Mouse (Mus musculus) macrophage (primary cell): Measurements from ENCODE around the gene Pdia4. TPM values are rescaled to one million over a fixed set of nuclear protein-coding genes. Genes with fewer than 3 reads are reported as not detected.
"Not testable (repeated sequence)": the region's sequence is repeated elsewhere in the genome, so short reads cannot be mapped to it uniquely, and the experiment has no call there.

Source experiments
- H3K27ac ChIP-seq: fragments of 350-480 bp; formaldehyde crosslinking; 2 replicates; pipeline ENCODE4 v1.9.0; 2021
- H3K36me3 ChIP-seq: fragments of 350-480 bp; formaldehyde crosslinking; 2 replicates; pipeline ENCODE4 v1.9.0; 2021; ENCODE audit errors: inconsistent target
- H3K4me3 ChIP-seq: fragments of 350-480 bp; formaldehyde crosslinking; 2 replicates; pipeline ENCODE4 v1.9.0; 2021; ENCODE audit errors: inconsistent target
- H3K79me2 ChIP-seq: fragments of 350-480 bp; formaldehyde crosslinking; 2 replicates; pipeline ENCODE4 v1.9.0; 2021; ENCODE audit errors: inconsistent target
- WGBS: methylation state at CpG from one replicate; pipeline ENCODE4 v1.1.7; 2026; ENCODE audit warnings: inconsistent platforms; ENCODE audit not compliant: missing documents; 5-methylcytosine and 5-hydroxymethylcytosine counted together
- polyA plus RNA-seq: library from polyadenylated mRNA; stranded (reverse); fragments of 250-400 nt; gene quantifications from 3 replicates; pipeline ENCODE4 v1.2.4, GENCODE M21; 2018; ENCODE audit warnings: inconsistent platforms

The Pdia4 gene
- polyA plus RNA-seq, 1 experiment from 2014 or later: 134 TPM

- H3K27ac ChIP-seq: no peak overlapping the region
- WGBS: 90% methylated on average over 5 of the region's 5 CpGs
- H3K36me3 ChIP-seq: peaks cover 21% of the 10 kb centered on the region
- H3K4me3 ChIP-seq: no peak overlapping the region
- H3K79me2 ChIP-seq: no peaks in the 10 kb centered on the region
Observed at GRCm38 (mm10) chr6:47793284-47793683, 19.9 kb downstream of the Pdia4 start.

DNA sequence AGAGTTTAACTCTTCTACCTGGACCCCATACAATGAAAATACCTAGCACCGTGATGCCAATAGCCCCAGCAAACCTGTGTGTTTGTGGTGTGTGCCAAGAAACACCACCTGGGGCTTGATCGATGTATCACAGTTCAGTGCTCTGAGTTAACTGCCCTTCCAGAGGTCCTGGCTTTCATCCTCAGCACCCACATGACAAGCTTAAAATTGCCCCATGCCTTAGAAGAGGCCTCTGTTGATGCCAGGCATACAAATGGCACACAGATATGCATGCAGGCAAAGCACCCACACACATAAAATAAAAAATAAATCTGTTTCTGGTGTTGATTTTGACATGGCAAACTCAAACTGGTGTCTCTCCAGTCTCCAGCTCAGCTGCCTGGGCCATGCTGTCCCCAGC is 20.7 kb downstream of the Pdia4 start:
- peaks cover 16% of the 10 kb centered on the region for H3K36me3 ChIP-seq
- WGBS: 95% methylated on average over 2 of the region's 2 CpGs
- no peak overlapping the region for H3K4me3 ChIP-seq
- no peaks in the 10 kb centered on the region for H3K79me2 ChIP-seq
- H3K27ac ChIP-seq: no peak overlapping the region

DNA sequence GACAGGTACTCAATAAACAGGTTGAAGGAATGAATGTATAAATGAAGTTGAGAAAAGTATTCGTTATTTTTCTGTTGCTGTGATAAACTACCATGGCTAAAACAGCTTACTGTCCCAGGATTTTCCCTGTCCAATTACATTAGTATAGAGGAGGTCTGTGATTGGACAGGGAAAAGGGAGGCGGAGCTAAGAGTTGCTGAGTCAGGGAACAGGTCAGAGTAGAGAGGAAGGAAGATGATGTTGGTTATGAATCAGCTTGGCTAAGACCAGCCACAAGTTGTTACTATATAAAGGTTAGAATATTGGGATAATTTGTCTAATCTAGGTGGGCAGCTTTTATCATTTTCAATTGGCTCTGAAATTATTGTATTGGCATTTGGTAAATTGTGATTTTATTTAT is 22.5 kb downstream of the Pdia4 start:
- Histone ChIP-seq H3K4me3 (no peak overlapping the region), H3K36me3 (no peaks in the 10 kb centered on the region), H3K27ac (peak overlapping the region; percentile 71), H3K79me2 (no peaks in the 10 kb centered on the region)
- WGBS: 45% methylated on average over 2 of the region's 2 CpGs

- H3K79me2 ChIP-seq: no peaks in the 10 kb centered on the region
- H3K27ac ChIP-seq: peak overlapping the region; percentile 87
- no peaks in the 10 kb centered on the region for H3K36me3 ChIP-seq
- peak overlapping the region; percentile 27; the same call in 1 of the 2 replicates for H3K4me3 ChIP-seq
- 22% methylated on average over 2 of the region's 3 CpGs for WGBS
Observed at GRCm38 (mm10) chr6:47788821-47789220, 24.4 kb downstream of the Pdia4 start.

DNA sequence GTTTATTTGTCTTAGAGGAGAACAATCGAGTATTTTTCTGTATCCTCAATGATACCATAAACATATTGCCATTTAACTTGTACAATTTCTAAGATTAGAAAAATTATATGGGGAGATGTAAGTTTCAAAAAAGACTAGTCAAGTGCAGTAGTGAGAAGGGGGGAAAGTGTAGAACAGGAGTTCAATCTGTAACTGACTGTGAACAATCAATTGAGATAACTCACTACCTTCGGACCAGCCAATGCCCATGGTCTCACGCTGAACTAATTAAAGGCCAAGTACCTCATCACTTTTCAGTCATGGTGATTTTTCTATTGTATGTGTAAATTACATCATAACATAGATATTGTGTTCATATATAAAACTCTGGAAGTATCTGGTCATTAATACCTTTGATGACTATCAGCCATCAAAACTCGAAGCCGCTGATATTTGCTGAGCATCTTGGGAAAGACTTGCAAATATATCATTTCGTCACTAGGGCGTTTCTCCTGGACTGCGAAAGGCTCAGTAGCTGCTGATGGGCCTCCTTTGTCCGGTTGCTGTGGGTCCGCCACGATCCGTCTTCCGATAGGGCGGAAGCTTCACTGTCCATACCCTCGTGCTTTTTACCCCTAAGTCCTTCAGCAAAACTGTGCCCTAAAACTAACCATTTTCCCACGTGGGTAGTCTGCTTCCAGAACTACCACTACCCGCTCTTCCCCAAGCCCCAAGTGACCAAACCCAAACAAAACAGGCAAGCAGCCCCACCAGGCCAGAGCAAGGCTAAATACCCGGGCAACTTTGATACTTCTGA is 25.1 kb downstream of the Pdia4 start:
- Histone ChIP-seq H3K36me3 (no peaks in the 10 kb centered on the region), H3K4me3 (peak overlapping the region; percentile 27), H3K27ac (peak overlapping the region; percentile 87), H3K79me2 (no peaks in the 10 kb centered on the region)
- WGBS: 2% methylated on average over 17 of the region's 18 CpGs

GRCm38 (mm10) chr6:47784707-47785412 is 28.4 kb downstream of the Pdia4 start:
- no peak overlapping the region for H3K4me3 ChIP-seq
- no peaks in the 10 kb centered on the region for H3K36me3 ChIP-seq
- WGBS: 75% methylated on average over 5 of the region's 5 CpGs
- no peaks in the 10 kb centered on the region for H3K79me2 ChIP-seq
- H3K27ac ChIP-seq: no peak overlapping the region

DNA sequence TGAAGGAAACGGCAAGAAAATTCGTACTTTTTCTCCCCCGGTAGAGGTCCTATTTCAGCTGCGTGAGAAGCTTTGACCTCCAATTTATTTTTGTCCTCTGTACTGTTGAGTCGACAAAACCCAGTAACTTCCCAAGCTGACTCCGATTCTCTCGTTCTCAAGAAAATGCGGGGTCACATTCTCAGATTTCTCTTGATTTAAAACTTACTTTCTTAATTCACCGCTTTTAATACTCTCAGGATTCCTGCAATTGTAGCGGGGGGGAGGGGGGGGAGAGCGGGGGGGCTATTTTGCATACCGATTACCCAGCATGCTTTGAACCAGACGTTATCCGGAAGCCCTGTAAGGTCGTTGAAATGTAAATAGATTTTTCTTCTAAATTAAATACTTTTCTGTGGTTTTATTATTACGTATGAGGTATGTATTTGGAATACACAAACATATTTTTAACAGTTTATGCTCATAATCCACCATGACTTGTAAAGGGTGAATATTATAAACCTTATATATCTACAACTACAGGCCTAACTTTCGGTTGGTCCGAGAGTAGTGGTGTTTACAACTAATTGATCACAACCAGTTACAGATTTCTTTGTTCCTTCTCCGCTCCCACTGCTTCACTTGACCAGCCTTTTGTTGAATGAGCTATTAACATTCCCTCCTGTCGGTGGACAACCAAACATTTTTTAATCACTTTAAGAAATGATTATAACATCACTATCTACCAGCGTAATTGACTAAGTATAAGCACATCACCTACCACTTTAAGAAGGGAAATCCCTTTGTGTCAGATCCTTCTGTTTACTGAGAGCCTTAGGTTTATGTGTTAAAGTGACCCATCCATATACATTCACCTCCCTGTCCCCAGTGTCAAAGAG is 31.9 kb downstream of the Pdia4 start:
- peak overlapping the region; percentile 68 for H3K27ac ChIP-seq
- 2% methylated on average over 21 of the region's 21 CpGs for WGBS

GRCm38 (mm10) chr6:47780576-47781013 is 32.6 kb downstream of the Pdia4 start:
- Histone ChIP-seq H3K4me3 (peak overlapping the region; percentile 50), H3K36me3 (no peaks in the 10 kb centered on the region), H3K27ac (peak overlapping the region; percentile 68; the same call in 1 of the 2 replicates), H3K79me2 (no peaks in the 10 kb centered on the region)
- 0% methylated on average over 2 of the region's 2 CpGs for WGBS

More for the DNA sequence above, 31.9 kb downstream of the Pdia4 start:
- no peaks in the 10 kb centered on the region for H3K36me3 ChIP-seq
- H3K79me2 ChIP-seq: no peaks in the 10 kb centered on the region
- H3K4me3 ChIP-seq: peak overlapping the region; percentile 50

- H3K36me3 ChIP-seq, H3K27ac ChIP-seq, H3K79me2 ChIP-seq, H3K4me3 ChIP-seq: not testable (repeated sequence)
- WGBS: 84% methylated on average over 4 of the region's 19 CpGs
Observed at GRCm38 (mm10) chr6:47771760-47772159, 41.5 kb downstream of the Pdia4 start.

DNA sequence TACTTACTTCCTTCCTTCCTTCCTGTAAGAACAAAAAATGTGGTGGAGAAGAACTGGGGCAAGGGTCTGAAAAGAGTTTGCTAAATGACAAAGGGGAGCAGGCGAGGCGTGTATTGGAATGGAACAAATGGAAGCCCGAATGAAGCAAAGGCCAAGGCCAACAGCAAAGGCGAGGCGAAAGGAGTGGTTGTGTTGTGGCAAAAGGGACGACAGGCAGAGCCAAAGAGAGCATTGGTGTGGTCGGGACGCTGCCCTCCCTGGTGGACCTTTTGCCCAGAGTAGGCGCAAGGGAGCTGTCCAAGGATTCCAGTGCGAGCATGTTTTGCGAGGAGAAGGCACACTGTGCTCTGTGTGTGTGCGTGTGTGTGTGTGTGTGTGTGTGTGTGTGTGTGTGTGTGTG is 42.1 kb downstream of the Pdia4 start:
- not testable (repeated sequence) for H3K4me3 ChIP-seq, H3K36me3 ChIP-seq, H3K79me2 ChIP-seq, H3K27ac ChIP-seq
- WGBS: 96% methylated on average over 6 of the region's 12 CpGs

DNA sequence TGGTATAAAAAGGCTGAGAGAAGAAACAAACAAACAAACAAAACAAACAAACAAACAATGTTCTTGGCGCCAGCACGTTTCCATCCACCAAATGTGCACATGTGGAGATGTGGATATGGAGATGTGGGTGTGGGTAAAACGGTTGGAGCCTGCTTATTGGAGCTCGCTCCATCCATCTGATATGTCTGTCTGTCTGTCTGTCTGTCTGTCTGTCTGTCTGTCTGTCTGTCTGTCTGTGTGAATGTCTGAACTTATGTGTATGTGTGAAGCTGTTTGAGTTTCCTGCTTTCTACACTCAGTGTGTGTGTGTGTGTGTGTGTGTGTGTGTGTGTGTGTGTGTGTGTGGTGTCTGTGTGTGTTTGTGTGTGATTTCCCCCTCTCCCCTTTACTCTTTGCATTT is 43.4 kb downstream of the Pdia4 start:
- not testable (repeated sequence) for H3K36me3 ChIP-seq, H3K79me2 ChIP-seq, H3K27ac ChIP-seq, H3K4me3 ChIP-seq
- no CpG with 5 or more reads among the region's 4 CpGs for WGBS

GRCm38 (mm10) chr6:47768520-47768919 is 44.7 kb downstream of the Pdia4 start:
- not testable (repeated sequence) for H3K36me3 ChIP-seq, H3K79me2 ChIP-seq, H3K27ac ChIP-seq, H3K4me3 ChIP-seq
- whole genome bisulfite sequencing: no CpG with 5 or more reads among the region's 12 CpGs

GRCm38 (mm10) chr6:47767355-47767754 is 45.9 kb downstream of the Pdia4 start:
- not testable (repeated sequence) for H3K36me3 ChIP-seq, H3K79me2 ChIP-seq, H3K27ac ChIP-seq, H3K4me3 ChIP-seq
- no CpG with 5 or more reads among the region's 20 CpGs for WGBS

DNA sequence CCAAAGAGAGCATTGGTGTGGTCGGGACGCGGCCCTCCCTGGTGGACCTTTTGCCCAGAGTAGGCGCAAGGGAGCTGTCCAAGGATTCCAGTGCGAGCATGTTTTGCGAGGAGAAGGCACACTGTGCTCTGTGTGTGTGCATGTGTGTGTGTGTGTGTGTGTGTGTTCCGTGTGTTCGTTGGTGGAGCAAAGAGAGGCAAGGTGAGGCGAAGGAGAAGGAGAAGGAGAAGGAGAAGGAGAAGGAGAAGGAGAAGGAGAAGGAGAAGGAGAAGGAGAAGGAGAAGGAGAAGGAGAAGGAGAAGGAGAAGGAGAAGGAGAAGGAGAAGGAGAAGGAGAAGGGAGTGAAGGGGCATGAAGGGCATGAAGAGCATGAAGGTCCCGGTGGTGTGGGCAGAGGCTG is 50.5 kb downstream of the Pdia4 start:
- not testable (repeated sequence) for H3K79me2 ChIP-seq, H3K27ac ChIP-seq, H3K4me3 ChIP-seq, H3K36me3 ChIP-seq
- whole genome bisulfite sequencing: no CpG with 5 or more reads among the region's 10 CpGs
